Mouse (Mus musculus) neural tube, embryonic 11.5 days (tissue): ENCODE measurements around the gene Gata3. TPM values are rescaled to one million over a fixed set of nuclear protein-coding genes. Genes with fewer than 3 reads are reported as not detected.

ENCODE experiments used
- ATAC-seq: fragments of 200-750 bp; cut with Nextera tagmentation; 2 replicates; pipeline ENCODE4 v1.8.0; 2017; ENCODE audit warnings: moderate number of reproducible peaks, mild to moderate bottlenecking, moderate TSS enrichment, moderate library complexity; ENCODE audit not compliant: insufficient read depth, low FRiP score, low TSS enrichment
- DNase-seq: peaks from one replicate; pipeline ENCODE4 v3.0.0-alpha.2; 2015; ENCODE audit warnings: low spot score
- H3K27ac ChIP-seq: fragments of 300-500 bp; sonication (generic); 2 replicates; pipeline ENCODE4 v1.5.1; 2014; ENCODE audit warnings: low read depth, mild to moderate bottlenecking, low read length
- H3K27me3 ChIP-seq: fragments of 300-500 bp; sonication (generic); 2 replicates; pipeline ENCODE4 v1.6.1; 2014; ENCODE audit warnings: mild to moderate bottlenecking, low read length, mixed read lengths; ENCODE audit not compliant: control insufficient read depth, insufficient read depth
- H3K36me3 ChIP-seq: fragments of 300-500 bp; sonication (generic); 2 replicates; pipeline ENCODE4 v1.6.1; 2014; ENCODE audit warnings: mild to moderate bottlenecking, low read length, moderate library complexity, mixed read lengths; ENCODE audit not compliant: control insufficient read depth, insufficient read depth
- H3K4me1 ChIP-seq: fragments of 300-500 bp; sonication (generic); 2 replicates; pipeline ENCODE4 v1.6.1; 2014; ENCODE audit warnings: low read length, mixed read lengths; ENCODE audit not compliant: control insufficient read depth, insufficient read depth
- H3K4me2 ChIP-seq: fragments of 300-500 bp; sonication (generic); 2 replicates; pipeline ENCODE4 v1.6.1; 2014; ENCODE audit warnings: low read depth, mild to moderate bottlenecking, moderate library complexity
- H3K4me3 ChIP-seq: fragments of 300-500 bp; sonication (generic); 2 replicates; pipeline ENCODE4 v1.5.1; 2014; ENCODE audit warnings: low read depth, low read length
- H3K9ac ChIP-seq: fragments of 300-500 bp; sonication (generic); 2 replicates; pipeline ENCODE4 v1.6.1; 2014; ENCODE audit warnings: mild to moderate bottlenecking, low read length
- H3K9me3 ChIP-seq: fragments of 300-500 bp; sonication (generic); 2 replicates; pipeline ENCODE4 v1.6.1; 2016; ENCODE audit warnings: low read length; ENCODE audit not compliant: control insufficient read depth
- WGBS: fragments of 180-500 bp; shearing (Covaris S2); extraction: QIAGEN DNeasy Blood & Tissue Kit; methylation state at CpG from one replicate; pipeline ENCODE4 v1.1.7; 2014; 5-methylcytosine and 5-hydroxymethylcytosine counted together
- polyA plus RNA-seq: library from polyadenylated mRNA; unstranded; fragments of >200 nt; fragmentation: Nextera tagmentation; extraction: Ambion mirVana; gene quantifications from 2 replicates; pipeline ENCODE4 v1.2.1, GENCODE M21; 2014

Gene Gata3
- polyA plus RNA-seq: 8.6 and 9.1 TPM in 2 replicates

DNA sequence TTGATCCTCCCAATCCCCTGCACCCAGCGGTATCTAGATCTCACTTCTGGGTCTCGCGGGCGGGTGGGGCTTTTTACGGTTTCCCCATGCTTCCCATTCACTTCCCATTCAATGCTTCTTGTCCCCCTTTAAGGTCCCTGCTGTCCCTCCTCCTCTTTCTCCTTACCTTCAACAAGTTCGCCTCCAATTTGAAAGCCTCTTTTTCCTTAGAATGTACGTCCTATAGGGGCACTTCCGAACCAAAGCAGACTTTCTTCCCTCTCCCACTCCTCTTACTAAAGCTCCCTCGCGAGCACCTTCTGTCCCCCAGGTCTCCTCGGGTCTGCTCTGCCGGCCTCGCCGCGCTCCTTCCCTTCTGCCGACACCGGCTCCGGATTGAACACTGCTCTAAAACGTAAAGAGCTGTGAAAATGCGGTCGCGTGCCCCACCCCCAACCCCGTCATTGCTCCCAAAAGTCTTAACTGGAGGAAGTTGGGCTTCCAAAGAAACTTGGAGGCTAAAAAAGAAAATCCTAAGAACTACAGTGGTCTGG lies at the start of gene Gata3:
Gene Gata3, minus strand, starts transcription at position 384 of the 533 bp plus-strand sequence.
- Histone ChIP-seq H3K4me1 (no peaks in the 10 kb centered on the region), H3K27me3 (peaks cover 92% of the 10 kb centered on the region), H3K9ac (no peak within 1 kb of the TSS), H3K9me3 (no peaks in the 10 kb centered on the region), H3K4me2 (no peak within 1 kb of the TSS), H3K4me3 (no peak within 1 kb of the TSS), H3K27ac (no peak within 1 kb of the TSS), H3K36me3 (no peaks in the 10 kb centered on the region)
- ATAC-seq (no peak), DNase-seq (peak; percentile 39)
- WGBS: under 1% methylated on average over 23 of the region's 23 CpGs

DNA sequence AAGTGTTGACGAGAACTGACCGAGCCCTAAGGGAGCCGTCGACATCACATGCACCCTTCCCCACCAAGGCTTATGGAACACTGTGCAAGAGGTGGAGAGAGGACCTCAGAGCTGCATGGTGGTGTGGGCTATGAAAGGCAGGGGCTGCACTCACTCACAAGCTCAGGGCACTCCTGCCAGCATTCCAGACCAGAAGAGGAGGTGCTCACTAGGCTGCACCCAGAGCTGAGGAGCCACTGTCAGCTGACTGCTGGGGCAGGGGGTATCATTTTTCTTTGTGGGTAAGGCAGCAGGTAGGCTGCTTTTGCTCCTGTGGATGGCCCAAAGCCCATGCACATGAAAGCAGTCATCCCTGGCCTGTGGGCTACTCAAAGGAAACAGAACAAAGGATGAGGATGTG lies 49.4 kb upstream of the Gata3 start:
- Histone ChIP-seq H3K9ac (no peak overlapping the region), H3K36me3 (no peaks in the 10 kb centered on the region), H3K4me3 (no peak overlapping the region), H3K4me1 (no peaks in the 10 kb centered on the region), H3K9me3 (no peaks in the 10 kb centered on the region), H3K27me3 (no peaks in the 10 kb centered on the region), H3K27ac (no peak overlapping the region), H3K4me2 (no peak overlapping the region)
- DNase-seq (no peak), ATAC-seq (no peak)
- WGBS: 85% methylated on average over 4 of the region's 4 CpGs

DNA sequence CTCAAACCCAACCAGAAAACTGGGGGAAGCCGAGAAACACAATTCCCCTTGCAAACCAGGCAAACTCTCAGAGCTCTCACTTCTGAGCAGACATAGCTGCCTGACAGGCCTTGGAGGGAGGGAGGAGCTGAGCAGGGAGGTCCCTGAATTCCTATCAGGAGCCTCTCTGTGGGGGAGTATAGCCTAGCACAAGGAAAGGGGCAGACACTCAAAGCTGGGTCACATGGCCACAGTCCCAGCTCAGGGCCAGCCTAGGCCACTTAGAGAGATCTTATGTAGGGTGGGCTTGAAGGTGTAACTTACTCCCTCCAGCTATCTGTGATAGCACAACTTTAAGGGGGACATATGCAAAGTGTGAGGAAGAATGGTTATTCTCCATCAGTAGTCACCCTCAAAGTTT lies 46.1 kb upstream of the Gata3 start:
- no peaks in the 10 kb centered on the region for H3K9me3 ChIP-seq
- H3K27me3 ChIP-seq: no peaks in the 10 kb centered on the region
- H3K4me1 ChIP-seq: no peaks in the 10 kb centered on the region
- no peak overlapping the region for H3K4me3 ChIP-seq
- no peak for DNase-seq
- ATAC-seq: no peak; the same call in 1 of the 2 replicates
- H3K9ac ChIP-seq: no peak overlapping the region
- WGBS: 0% methylated on average over 1 of the region's 1 CpGs
- H3K36me3 ChIP-seq: no peaks in the 10 kb centered on the region
- H3K27ac ChIP-seq: no peak overlapping the region
- no peak overlapping the region for H3K4me2 ChIP-seq

DNA sequence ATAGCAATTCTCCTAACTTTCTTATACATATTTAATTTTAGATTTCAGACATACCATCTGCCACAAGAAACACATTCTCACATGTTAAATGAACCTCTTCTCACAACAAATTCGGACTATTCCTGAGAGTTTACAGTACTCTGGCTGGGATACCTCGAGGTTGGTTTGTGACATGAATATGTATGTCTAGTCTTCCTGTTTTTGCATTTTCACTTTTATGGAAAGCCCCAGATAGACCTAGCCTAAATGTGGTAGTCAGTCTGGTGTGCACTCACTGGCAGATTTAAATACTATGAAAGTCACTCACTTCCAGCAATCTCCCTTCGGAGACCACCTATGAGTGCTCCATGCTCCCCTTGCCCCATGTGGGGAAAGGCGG lies 37.1 kb upstream of the Gata3 start:
- 0 out of 2 replicates have a peak, but pooled peaks cover 5% of the 10 kb centered on the region for H3K4me1 ChIP-seq
- H3K9ac ChIP-seq: no peak overlapping the region
- H3K27me3 ChIP-seq: no peaks in the 10 kb centered on the region
- H3K4me3 ChIP-seq: no peak overlapping the region
- H3K36me3 ChIP-seq: no peaks in the 10 kb centered on the region
- H3K4me2 ChIP-seq: no peak overlapping the region
- no peak overlapping the region for H3K27ac ChIP-seq
- no peaks in the 10 kb centered on the region for H3K9me3 ChIP-seq
- ATAC-seq (no peak), DNase-seq (no peak)
- WGBS: 77% methylated on average over 4 of the region's 4 CpGs

DNA sequence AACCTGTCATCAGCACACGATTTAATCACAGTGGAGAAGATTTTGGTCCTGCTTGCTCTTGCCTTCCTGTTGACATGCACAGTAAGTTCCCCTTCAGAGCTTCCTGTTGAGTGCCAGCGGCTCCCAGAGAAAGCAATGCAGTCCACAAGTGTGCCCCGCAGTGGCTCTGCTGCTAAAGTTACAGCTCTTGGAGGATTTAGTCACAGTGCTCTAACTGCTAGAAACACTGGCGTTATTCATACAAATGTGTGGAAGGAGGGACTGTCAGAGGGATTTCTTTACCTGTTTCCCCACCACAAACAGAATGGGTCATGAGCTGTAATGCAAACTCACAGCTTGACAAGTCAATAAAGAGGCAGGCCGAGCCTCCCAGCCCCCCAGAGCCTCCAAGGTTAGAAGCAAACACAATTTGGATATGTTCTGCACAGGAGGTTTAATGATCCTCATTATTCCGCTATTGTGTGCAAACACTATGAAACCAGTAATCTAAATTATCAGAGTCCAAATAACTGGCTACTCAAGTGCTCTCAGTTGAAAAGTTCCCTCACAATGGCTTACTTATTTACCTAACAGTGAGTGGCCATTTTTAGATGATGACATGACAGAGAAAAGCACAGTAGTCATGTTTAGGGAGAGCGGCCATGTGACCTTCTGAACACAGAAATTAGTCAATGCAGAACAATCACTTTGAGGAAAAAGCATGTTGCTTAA lies 36.5 kb upstream of the Gata3 start:
- no peak overlapping the region for H3K9ac ChIP-seq
- H3K27ac ChIP-seq: no peak overlapping the region
- H3K9me3 ChIP-seq: no peaks in the 10 kb centered on the region
- WGBS: 53% methylated on average over 7 of the region's 7 CpGs
- H3K27me3 ChIP-seq: no peaks in the 10 kb centered on the region
- no peak for DNase-seq
- H3K36me3 ChIP-seq: no peaks in the 10 kb centered on the region
- 0 out of 2 replicates have a peak, but pooled peaks cover 5% of the 10 kb centered on the region for H3K4me1 ChIP-seq
- ATAC-seq: no peak
- no peak overlapping the region for H3K4me2 ChIP-seq
- H3K4me3 ChIP-seq: no peak overlapping the region

DNA sequence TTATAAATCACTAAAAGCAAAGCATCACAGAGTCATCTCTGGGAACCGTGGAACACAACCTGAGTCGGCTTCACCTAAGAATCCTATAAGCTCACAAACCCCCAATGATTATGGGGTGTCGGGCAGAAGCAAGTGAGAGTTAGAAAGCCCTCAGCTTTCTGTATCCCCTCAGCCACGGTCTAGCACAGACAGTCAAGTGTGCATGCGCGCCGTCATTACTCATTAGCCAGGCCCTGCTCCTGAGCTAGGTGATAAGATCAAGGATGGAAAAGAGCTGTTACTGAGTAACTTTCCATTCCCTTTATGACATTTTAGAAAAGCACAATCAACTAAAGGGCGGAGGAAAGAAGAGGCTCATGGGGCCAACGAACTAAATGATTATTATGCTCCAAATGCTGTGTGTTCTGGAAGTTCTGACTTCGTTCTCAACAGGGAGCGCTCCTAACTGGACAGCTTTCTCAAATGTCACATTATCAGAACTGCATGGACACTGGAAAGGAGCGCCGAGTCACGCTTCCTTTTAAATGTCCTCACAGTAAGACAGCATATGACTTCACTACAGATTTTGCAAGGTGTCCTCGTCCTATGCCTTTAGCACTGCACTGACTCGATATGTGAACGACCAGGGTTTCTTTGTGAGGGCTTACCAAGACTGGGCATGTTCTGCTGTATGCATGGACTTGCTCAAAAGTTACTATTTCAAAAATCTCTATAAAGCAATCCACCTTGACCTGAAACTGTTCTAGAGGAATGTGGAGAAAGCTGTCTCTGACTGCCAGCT lies 29.0 kb upstream of the Gata3 start:
- WGBS: 92% methylated on average over 17 of the region's 17 CpGs
- Histone ChIP-seq H3K36me3 (no peaks in the 10 kb centered on the region; the same call in 1 of the 2 replicates), H3K27me3 (no peaks in the 10 kb centered on the region), H3K4me3 (no peak overlapping the region), H3K4me1 (no peaks in the 10 kb centered on the region), H3K9ac (no peak overlapping the region), H3K9me3 (no peaks in the 10 kb centered on the region), H3K27ac (no peak overlapping the region), H3K4me2 (no peak overlapping the region)
- ATAC-seq (no peak), DNase-seq (no peak)

DNA sequence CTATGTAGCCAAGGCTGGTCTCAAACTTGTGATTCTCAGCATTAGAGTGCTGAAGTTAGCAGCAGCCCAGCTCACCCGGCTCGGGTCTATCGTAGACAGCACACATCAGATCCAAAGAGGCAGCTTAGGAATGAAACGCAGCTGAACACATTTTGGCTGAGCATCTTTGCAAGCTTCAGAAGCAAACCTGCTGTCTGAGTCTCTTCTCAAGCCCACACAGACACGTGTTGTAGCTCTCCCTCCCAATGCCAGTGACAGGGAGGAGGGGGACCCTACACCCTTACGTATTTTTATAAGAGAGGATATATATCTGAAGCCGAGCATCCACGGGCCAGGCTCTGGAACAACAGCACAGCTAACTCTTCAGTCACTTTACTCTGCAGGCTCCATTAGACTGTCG lies 27.8 kb upstream of the Gata3 start:
- ATAC-seq (no peak), DNase-seq (no peak)
- 88% methylated on average over 9 of the region's 9 CpGs for WGBS
- H3K4me3 ChIP-seq: no peak overlapping the region
- no peak overlapping the region for H3K9ac ChIP-seq
- H3K27ac ChIP-seq: no peak overlapping the region
- no peaks in the 10 kb centered on the region for H3K9me3 ChIP-seq
- no peaks in the 10 kb centered on the region for H3K27me3 ChIP-seq
- H3K4me1 ChIP-seq: no peaks in the 10 kb centered on the region
- no peaks in the 10 kb centered on the region; the same call in 1 of the 2 replicates for H3K36me3 ChIP-seq
- no peak overlapping the region for H3K4me2 ChIP-seq

DNA sequence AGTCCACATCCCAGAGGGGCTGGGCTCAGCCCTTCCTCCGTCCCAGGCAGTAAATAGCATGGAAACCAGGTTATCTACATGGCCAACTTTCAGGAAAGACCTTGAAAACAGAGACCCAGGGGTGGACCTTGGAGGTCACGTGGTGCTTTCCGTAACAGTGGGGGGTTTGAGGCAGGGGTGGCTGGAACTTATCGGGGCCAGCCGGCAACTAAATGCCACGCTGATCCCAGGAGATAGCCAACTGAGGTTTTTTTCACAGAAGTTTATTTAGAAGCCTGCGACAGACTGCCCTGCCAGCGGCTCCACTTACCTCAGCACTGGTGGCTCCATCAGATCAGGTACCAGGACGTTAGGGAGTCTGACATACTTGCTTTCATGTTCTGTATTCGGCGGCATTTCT lies 16.2 kb upstream of the Gata3 start:
- no peak for ATAC-seq
- 10% methylated on average over 11 of the region's 11 CpGs for WGBS

More for the DNA sequence above, 16.2 kb upstream of the Gata3 start:
- H3K9ac ChIP-seq: no peak overlapping the region
- H3K27me3 ChIP-seq: 0 out of 2 replicates have a peak, but pooled peaks cover 2% of the 10 kb centered on the region
- H3K4me3 ChIP-seq: no peak overlapping the region
- H3K27ac ChIP-seq: no peak overlapping the region
- no peaks in the 10 kb centered on the region for H3K36me3 ChIP-seq
- no peaks in the 10 kb centered on the region for H3K9me3 ChIP-seq
- peak overlapping the region; percentile 14; the same call in 1 of the 2 replicates for H3K4me2 ChIP-seq
- no peak for DNase-seq
- no peaks in the 10 kb centered on the region for H3K4me1 ChIP-seq
